Mouse (Mus musculus) small intestine, adult 2 months (tissue): ENCODE measurements around the gene Hist1h4b.

Experiments used
- CTCF ChIP-seq: fragments of 200-500 bp; IDR thresholded peaks from 2 replicates; pipeline ENCODE4 v1.5.1; 2012; ENCODE audit warnings: low read depth, mild to moderate bottlenecking, control low read depth, inconsistent platforms, low read length, moderate library complexity, mixed read lengths; ENCODE audit not compliant: insufficient replicate concordance, insufficient read length; ENCODE audit errors: extremely low read depth
- POLR2A ChIP-seq: fragments of 200-500 bp; IDR thresholded peaks from 2 replicates; pipeline ENCODE4 v1.6.1; 2012; ENCODE audit warnings: low read depth, mild to moderate bottlenecking, control low read depth, inconsistent platforms, low read length, moderate library complexity

DNA sequence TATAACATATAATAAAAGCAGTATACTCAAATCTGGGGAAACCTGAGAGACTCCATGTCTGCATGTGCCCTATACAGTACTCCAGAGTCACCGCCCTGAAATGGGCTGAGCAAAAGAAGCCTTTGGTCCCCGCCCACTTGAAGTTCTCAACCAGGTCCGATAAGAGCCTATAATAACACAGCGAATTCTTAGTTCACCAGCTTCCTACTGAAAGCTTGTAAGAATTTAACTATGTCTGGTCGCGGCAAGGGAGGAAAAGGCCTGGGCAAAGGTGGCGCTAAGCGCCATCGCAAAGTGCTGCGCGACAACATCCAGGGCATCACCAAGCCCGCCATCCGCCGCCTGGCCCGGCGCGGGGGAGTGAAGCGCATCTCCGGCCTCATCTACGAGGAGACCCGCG is at the start of gene Hist1h4b:
- TF ChIP-seq CTCF (no peak), POLR2A (peak; percentile 86)
